Mouse (Mus musculus): Measurements from ENCODE around the gene Phc2.
"Not testable (repeated sequence)": the region's sequence is repeated elsewhere in the genome, so short reads cannot be mapped to it uniquely, and the experiment has no call there.

Phc2 gene

DNA sequence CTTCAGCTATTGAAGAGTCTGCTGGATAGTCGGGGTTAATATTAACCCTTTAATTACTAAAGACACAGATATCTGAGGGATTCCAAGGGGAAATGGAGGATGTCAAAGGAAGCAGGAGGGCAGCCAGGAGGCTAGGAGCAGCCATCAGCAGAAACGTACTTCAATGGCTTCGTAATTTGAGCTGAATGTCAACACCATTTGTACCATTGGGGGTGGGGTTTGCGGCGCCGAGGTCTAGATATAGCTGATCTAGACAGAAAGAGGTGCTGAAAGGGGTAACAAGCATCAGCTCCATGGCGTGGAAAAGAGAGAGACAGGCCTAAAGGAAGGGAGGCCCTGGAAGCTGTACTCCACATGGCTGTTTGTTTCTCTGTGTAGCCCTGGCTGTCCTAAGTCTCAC lies 7.7 kb upstream of the Phc2 start:
- DNase-seq = no peak

DNA sequence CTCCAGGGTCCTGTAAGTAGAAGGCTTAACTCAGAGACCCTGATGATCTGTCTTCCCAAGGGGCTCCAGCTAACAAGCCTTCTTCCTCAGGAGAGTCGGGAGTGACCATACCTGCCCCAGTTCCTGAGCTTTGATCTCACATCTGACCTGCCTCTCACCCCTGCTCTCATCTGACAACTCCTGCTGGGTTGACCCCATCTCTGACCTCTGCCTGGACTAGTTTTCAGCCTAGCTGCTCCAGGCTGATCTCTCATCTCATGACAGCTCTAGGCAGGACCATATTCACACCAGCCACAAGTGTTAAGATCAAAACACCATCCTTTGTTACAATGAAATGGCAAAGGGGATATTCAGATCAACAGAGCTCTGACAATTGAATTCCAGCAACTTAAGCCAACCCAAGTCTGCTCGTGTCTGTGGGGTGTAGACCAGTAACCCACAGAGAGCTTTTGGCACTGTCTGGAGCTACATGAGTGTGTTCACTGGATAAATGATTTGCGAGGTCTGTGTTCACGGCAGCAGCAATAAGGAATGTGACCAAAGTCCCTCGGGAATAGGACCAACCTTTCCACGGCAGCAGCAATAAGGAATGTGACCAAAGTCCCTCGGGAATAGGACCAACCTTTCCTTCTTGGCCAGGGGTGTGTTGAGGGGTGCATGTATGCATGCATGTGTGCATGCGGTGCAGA lies 5.8 kb upstream of the Phc2 start:
- DNase-seq = peak; percentile 69

DNA sequence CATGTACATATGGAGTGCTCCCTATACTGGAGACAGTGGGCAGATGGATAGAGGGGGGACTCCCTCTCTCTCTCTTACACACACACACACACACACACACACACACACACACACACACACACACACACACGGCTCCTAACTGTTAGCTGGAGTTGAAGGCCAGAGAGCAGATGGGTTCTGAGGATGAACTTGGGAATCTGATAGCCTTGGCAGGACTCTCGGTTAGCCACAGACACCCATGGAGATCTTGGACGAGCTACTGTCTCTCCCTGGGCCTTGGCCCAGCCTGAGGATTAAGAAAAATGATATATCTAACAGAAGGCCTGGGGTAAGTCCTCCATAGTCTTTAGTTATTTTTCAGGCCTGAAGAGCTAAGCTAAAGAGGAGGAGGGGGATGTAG lies 3.0 kb upstream of the Phc2 start:
- no peak for DNase-seq

DNA sequence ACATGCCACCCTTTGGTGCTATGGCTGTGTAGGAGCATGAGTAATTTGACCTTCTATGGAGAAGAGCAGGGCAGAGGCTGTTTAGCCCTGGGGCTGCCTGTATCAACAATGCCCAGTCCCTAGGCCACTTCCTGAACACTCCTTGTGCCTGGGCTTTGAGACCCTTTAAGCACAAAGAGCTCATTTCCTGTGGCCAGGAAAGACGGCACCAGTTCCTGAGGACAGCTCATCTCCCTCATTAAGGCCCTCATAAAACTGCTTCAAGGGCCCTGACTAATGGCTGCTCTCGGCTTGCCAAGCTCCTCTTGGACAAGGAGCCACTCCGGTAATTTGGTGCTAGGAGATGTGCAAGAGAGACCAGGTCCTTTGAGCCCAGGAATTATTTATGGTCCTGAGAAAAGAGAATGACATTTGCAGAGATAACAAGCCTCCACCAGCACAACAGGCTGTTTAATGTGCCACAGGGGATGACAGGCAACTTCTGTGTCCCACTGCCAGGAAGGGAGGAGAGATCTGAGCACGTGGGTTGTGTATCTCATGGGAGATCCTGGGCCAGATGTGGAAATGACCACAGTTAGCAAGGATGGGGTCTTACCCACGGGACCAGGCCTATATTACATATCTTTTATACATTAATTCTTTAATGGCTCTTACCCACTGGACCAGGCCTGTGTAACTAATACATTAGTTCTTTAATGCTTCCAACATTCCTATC lies 1.8 kb upstream of the Phc2 start:
- peak; percentile 29 for DNase-seq

DNA sequence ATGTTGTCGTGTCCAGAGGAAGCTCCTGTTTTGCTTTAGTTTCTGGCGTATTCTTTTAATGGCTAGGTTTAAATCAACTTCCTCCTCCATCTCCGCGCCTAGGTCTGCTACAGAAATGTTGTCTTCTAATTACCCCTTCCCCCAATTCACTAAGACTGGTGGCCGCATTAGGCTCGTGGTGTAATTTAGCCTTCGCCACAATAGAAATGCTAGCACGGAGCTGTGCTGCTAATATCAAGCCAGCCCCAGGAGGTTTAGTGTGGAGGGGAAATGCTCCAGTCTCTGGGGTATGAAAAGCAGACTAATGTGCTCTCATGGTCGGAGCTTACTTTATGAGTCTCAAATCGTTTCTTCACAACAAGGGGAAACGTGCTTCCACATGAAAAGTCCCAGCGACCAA lies 944 bp downstream of the Phc2 start:
- DNase-seq = no peak

DNA sequence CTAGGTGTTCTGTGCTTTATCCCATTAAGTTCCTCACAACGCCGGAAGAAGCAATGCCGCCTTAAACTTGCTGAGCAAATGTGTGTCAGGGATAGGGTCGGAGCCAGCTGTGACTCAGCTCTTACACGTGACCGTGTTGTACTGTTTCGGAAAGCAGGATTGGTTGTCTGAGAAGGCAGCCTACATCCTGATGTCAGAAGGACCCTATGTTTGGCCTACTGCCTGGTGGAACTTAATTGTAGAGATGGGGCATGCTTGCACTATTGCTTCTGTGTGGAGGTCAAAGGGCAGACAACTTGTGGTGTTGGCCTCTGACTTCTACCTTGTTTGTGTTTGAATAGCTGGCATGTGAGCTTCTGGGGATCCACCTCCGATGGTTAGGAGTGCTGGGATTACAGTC lies 5.7 kb downstream of the Phc2 start:
- no peak for DNase-seq

DNA sequence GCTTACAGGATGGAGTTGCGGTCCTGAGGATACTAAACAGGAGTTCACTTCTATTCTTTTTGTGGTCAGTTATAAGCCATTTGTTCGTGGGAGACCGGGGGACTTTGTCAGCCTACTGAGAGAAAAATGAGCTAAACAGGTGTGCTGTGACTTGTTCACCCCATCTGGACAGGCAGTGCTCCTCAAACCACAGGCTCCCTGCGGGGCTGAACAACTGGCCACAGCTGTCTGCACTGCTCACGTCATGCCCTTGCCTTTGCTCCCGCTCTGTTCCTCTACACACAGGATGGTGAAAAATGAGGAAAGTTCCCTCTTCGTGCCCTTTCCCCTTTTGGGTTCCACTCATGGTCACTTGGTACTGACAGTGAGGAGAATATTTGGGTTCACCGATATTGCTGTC lies 6.6 kb downstream of the Phc2 start:
- no peak for DNase-seq

DNA sequence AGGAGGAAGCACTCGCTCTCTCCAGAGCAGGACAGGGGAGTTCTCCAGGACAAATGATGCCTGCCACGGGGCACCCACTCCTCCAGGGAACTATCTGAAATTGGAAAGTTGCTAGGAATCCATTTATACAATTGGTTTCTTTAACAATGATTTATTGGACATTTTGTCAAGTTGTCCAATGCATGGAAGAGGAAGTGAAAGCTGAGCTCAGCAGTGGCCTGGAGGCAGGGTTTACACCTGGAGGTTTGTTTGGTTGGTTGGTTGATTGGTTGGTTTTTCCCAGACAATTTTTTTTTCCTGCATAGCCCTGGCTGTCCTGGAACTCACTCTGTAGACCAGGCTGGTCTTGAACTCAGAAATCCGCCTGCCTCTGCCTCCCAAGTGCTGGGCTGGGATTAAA lies 9.5 kb downstream of the Phc2 start:
- no peak for DNase-seq

DNA sequence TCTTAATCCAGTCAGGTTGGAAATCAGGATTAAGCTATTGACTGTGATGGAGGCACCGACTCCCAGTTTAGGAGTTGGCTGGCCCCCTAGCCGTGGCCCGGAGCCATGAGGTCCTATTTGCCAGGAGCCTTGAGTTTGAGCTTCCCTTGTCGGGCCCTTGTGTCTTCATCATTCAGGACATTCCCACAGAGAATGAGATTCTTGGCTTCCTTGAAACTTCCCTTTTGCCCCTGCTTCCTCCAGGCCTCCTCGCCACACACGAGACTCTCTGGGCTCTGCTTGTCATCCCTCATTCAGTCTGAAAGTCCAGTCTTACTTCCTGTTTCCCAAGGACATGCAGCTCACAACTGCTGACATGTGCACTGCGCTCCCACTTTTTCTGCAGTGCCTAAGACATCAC lies 11.9 kb downstream of the Phc2 start:
- DNase-seq = peak; percentile 19

DNA sequence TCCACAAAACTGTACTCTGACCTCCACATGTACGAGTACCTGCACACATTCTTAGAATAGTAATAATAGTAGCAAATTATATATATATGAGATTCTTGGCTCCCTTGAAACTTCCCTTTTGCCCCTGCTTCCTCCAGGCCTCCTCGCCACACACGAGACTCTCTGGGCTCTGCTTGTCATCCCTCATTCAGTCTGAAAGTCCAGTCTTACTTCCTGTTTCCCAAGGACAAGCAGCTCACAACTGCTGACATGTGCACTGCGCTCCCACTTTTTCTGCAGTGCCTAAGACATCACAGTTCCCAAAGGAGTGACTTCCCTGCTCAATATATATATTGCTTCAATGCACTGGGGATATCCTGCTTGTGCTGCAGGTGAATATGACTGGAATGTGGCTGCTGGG lies 12.7 kb downstream of the Phc2 start:
- not testable (repeated sequence) for DNase-seq

DNA sequence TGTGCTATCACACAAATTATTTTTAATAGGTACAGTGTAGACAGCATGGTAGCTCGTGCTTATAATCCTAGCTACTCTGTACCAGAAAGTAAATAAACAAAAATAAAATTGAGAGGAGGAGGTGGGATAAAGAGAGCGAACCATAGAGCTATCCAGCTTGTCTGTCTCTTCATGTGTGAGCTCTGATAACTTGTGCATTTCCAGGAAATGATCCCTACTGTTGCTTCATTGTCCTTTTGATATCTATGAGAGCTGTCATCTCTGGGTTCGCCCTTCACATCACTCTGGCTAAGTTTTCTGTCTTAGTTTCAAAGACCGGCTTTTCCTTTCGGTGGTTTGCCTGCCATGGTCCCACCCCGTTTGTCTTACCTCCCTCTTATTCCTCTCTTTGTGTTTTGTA lies 14.7 kb downstream of the Phc2 start:
- DNase-seq = no peak

DNA sequence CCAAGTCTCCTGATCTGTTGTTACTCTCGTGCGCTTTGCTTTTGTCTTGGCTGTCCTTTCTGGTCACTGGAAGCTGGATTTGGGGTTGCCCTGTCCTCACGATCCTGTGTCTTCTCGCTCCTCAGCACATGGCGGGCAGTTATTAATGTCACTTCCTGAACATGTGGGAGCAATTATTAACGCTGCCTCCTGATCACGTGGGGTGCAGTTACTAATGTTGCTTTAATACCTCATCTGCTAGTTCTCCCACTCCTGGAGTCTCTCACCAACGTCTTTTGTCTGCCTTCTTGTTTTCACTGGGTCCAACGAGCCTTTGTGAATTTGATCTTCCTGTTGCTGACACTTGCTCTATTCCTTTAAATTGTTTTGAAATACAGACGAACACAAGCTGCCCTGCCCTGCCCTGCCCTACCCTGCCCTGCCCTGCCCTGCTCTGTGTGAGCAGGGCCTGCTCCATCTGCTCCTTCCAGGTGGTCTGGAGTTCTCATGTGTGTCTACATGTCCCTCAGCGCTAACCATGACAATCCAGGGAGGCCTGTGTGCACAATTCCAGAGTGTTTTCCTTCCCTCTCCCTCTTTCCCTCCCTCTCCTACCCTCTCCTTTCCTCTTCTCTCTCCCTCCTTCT lies 16.2 kb downstream of the Phc2 start:
- peak; percentile 41 for DNase-seq

DNA sequence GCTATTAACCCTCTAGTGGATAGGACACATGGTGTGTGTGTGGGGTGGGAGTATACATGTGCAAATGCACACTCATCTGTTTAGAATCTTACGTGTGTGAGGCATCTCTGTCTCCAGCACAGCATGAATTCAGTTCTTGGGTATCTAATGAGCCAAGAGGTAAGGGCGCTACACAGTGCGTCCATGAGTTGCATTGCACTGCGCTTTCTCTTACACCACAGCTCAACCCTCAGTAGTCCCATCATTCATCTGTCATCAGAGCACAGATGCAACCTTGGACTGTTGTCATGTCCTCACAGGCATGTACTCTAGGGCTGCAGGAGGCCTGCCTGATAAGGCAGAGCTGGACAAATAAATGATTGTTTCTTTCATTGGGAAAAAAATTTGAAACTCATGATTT lies 18.0 kb downstream of the Phc2 start:
- no peak for DNase-seq

DNA sequence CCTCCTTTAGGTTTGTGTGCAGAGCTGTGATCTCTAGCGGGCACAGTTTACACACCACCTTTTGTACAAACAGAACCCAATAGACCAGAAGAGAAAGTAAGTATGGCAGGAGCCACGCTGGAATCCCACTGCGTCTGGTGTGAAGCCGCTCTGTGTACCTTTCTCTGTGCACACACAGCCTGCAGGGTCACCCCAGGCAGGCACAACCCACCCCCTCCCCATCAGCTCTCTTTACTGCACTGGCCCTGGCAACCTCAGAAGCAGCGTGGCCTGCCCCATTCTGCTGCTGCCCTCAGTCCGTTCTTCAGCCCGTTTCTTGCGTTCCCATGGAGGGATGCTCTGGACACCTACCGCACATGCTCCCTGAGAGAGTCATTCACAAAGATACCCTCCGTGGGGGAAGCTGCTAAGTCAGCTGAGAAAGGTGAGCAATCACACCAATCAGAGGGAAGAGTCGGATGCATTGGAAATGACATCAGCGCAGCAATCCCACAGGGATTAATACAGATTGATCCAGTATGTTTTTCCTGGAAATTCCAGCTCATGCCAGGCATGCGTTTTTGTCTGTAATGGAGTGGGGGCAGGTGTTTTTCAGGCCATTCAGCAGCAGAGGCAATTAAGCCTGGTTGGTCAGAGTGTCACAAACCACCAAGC lies 24.2 kb downstream of the Phc2 start:
- DNase-seq = no peak

DNA sequence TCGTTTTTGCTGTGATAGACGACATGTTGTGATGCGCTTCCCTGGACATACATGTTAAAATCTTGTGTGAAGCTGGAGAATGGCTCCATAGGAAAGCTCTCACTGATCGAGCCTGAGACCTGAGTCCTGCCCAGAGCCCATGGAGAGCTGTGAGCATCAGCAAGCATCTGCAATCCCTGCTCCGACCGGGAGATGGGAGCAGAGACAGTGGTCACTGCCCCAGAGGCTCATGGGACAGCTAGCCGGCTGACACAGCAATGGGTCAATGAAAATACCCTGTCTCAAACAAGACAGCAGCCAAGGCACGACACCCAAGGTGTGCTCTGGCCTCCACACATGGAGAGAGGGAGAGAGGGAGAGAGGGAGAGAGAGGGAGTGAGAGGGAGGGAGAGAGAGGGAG lies 26.6 kb downstream of the Phc2 start:
- DNase-seq = peak; percentile 53

DNA sequence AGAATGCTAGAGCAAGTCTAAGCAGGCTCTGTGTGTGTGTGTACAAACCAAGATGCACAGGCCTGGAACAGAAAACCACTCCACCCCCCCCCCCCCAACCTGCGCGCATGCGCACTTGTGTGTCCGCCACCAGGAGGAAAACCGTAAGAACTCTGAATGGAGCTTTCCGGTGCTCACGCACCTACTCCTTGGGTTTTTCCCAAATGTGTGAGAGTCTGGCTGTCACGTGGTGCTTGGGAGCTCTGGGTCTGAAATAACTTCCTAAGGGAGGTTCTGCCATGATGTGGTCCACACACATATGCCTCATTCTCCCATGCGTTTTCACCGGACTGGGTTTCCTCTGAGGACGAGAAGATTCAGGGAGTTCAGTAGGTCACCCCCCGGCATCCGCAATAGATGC lies 27.8 kb downstream of the Phc2 start:
- no peak for DNase-seq

DNA sequence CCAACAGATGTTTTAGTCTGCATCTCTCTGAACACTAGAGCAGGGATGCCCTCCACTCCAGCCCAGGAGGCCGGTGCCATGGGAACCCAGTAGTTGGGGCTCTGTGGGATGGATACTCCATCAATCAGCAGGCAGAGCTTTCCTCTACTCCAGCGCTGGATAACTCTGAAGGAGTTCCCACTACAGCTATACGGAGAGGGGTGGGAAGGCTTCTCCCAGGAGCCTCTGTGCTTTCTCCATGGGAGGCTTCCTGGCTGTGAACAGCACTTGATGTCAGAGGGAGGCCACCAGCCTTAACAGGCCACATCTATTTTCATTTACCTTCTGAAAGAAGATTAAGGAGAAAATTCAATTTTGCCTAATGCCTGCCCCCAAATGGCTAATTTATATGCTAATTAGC lies 29.2 kb downstream of the Phc2 start:
- no peak for DNase-seq

DNA sequence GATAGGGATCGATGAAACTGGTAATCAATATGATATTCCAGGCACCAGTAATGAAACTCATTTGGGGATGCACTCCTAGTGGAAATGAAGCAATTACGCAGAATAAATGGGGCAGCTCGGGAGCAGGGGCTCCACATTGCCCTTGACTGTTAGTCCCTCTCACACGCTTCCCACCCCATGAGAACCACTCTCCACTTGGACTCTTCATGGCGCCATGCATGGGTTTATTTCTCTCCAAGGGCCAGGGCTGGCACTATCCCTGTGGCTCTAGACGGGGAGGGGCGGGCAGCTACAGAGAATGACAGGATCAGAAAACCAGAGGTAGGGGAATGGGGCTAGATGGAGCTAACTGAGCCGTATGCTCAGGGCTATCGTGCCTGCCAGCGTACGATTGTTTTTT lies 29.6 kb downstream of the Phc2 start:
- no peak for DNase-seq

DNA sequence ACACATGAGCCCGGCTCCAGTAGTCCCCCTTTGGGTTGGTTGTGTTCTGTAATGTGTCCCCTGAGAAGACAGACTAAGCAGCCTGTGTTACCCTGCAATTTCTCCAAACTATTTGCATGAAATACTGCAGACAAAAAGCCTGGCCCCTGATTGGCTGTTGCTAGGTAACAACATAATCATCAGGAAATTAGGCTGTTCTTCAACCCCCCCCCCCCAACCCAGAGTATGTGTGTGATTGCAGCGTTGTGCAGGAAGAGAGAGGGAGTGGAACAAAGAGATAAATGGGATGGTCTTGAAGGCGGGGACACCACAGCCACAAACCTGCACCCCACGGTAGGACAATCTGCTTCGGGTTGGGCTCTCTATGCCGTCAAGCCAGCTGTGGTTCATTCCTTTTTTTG lies 34.0 kb downstream of the Phc2 start:
- DNase-seq = peak; percentile 49

DNA sequence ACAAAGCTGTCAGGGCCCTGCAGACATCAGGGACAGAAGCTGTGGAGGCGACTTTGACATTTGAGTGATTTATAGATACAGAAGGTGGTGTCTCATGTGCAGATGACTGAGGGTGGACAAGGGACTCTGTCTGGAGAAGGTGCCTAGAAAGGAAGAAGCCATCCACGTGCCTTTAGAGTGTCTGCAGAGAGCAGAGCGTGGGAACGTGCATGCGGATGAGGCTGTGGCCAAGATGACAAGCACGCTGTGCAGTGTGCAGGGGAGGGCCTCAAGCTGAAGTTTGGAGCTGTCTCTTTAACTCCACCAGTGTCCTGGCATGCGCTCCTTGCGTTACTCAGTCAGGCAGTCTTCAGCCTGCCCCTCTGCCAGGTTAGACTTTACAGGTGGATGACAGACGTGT lies 34.5 kb downstream of the Phc2 start:
- DNase-seq = no peak

DNA sequence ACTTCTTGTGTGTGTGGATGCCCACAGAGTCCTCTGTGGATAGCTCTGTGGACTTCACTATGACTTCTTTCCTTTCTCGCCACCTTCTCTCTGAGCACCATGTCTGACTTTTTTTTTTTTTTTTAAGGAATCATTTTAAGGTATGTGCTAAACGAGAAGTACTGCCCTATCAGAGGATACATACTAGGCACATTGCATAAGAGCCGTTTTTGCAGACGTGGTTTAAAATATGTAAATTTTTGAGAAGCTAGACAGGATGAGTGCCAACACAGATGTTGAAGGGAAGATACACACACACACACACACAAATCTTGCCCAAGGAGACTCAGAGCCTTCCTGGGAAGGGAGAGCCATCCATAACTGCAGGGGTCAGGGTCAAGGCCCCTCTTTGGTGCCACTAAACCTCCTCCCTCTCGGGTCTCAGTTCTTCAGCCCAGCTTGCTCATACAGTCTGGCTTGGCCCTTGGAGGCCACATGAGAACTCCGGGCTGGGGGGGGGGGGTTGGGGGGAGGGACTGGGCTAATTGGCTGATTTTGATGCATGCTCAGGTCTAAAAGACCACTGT lies 35.3 kb downstream of the Phc2 start:
- no peak for DNase-seq

DNA sequence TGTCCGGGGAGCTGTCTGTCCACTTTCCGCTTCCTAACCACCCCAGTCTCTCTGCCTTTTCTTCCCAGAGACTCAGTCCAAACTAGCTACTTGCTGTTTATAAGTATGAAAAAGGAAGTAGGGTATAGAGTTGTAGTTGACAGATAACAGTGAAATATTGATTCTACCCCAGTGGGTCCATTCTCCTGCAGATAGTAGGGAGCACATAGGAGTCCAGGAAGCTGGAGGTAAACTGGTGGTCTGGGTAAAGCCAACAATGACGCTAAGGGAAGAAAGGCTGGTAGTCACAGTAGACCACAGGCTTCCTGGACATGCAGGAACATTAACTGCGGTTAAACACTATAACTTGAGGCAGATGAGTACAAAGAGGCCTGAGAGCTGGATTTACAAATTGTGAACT lies 36.7 kb downstream of the Phc2 start:
- DNase-seq = no peak

DNA sequence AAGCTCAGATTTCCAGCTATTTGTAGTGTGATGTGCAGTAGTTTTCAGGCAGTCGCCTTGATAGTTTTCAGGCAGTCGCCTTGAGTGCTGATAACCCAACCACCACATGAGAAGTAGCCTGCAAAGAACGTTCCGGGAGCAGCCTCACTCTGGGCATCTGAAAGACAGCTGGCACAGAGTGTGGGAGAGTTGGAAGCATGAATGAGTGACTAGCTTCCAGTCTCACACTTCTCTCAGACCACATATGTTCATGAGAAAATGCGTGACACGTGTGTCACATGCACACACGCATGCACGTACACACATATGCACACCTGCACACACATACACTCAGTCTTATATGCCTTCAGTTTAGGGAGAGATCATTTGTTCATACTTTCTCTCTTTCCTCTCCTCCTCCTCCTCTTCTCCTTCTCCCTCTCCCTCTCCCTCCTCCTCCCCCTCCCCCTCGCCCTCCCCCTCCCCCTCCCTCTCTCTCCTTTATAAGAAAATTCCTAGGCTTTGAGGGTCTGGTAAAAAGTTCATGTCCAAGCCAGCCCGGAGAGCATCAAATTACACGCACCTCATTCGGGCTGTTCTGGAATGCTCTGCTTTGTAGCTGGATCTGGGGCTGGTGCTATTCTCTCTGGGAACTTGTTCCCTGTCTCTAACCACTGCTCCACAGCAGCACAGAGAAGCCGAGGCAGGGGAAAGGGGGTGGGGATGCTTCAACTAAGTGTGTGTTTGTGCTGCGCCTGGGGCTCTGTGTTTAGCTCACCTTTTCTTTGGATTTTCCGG lies 37.8 kb downstream of the Phc2 start:
- DNase-seq = no peak
